Mouse (Mus musculus) ES-Bruce4 (cell line): Measurements from ENCODE around the gene Proser3.

ENCODE experiments used
- CTCF ChIP-seq: IDR thresholded peaks from one replicate; pipeline ENCODE4 v1.8.1; 2011; ENCODE audit warnings: low read depth, low read length
- POLR2A ChIP-seq: IDR thresholded peaks from one replicate; pipeline ENCODE4 v1.8.1; 2011; ENCODE audit warnings: low read length; ENCODE audit not compliant: insufficient read depth

DNA sequence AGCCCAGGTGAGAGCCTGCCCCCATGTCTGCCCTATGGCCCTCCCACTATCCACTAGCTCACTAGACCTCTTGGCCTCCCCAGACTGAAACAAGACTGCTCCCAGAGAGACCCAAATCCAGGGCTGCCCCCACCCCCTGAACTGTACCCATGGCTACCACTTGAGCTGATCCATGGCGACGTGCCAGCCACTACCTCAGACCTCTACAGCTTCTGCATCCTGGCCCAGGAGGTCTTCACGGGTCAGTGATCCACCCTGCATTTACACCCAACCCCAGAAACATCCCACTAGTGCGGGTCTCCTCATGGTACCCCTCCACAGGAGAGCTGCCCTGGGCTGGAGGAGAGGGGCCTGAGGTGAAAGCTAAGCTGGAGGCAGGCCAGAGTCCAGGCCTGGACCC is 31.7 kb downstream of the Proser3 start:
- TF ChIP-seq CTCF (no peak), POLR2A (no peak)
